Mouse (Mus musculus) erythroid progenitor cell, adult 5-6 weeks (primary cell): ENCODE data around the gene Coro1c. TPM values are rescaled to one million over a fixed set of nuclear protein-coding genes. Genes with fewer than 3 reads are reported as not detected.
"Not testable (repeated sequence)": the region's sequence is repeated elsewhere in the genome, so short reads cannot be mapped to it uniquely, and the experiment has no call there.

Experiments used
- ATAC-seq: replicated peaks from 2 replicates; pipeline ENCODE4 v1.8.0; 2016; ENCODE audit warnings: moderate number of reproducible peaks, mild to moderate bottlenecking, moderate TSS enrichment, inconsistent platforms; ENCODE audit not compliant: poor library complexity, low FRiP score, severe bottlenecking
- total RNA-seq, 2 experiments: library from RNA; stranded (forward) in 1 of 2; stranded (reverse) in 1 of 2; fragments of 150-400 nt in 1 of 2; fragments of 186-747, 209-891 nt in 1 of 2; gene quantifications; 2 replicates each; pipeline versions ENCODE4 v1.2.3 to v1.2.4; 2015 to 2017; ENCODE audit warnings: low replicate concordance in 2 of 2

The Coro1c gene
- total RNA-seq, 2 experiments from 2014 or later = 32.7 to 43.4 TPM

DNA sequence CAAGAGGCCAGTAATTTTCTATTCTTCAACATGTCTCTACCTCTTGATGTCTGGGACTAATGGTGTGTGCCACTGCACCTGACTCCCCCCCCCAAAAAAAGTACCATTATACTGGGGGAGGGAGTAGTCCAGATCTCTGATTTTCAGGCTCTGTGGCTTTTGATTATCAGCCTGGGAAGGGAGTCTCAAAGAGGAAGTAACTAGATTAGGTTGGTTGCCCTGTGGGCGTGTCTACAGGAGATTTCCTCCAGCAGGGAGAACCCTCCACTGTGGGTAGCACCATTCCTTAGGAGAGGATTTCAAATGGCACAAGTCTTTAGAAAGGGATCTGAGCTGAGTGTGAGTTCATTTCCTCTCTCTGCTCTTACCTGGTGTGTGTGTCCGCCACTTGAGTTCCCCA, 95.9 kb downstream of the Coro1c start:
- no peak for ATAC-seq

DNA sequence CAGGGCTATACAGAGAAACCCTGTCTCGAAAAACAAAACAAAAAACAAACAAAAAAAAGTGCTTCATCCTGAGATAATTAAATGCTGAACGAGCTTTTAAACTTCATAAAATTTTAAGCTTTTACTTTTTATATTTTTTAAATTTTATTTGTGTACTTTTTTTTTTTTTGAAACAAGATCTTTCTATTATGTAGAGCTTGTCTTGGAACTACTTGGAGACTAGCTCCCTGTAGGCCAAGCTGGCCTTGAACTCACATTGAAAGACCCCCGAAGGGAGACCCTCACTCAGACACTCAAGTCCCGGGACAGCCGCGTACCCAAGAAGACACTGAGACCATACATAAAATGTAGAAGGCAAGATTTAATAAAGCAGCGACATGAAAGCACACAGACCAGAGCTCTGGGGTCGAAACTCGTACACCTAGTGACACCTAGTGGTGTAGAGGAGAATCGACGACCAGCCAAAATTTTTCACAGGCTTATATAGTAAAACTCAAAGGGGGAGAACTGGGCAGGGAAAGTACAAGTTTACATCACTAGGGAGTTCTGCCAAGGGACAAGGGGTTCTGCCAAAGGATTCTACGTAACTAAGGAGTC, 96.6 kb downstream of the Coro1c start:
- ATAC-seq = not testable (repeated sequence)

DNA sequence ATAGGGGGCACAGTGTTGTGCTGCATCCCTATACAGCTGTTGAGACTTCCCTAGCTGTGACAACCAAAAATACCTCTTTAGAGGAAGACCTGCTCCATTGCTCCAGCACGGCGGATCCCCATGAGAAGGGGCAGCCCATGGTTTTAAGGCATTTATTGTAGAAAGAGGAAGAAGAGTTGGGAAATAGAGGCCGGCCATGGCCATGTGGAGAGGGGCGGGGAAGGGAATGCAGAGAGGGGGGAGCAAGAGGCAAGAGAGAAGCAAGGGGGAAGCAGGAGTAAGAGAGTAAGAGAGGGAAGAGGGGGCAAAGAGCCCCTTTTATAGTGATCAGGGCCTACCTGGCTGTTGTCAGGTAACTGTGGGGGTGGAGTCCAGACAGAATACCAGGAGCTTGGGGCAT, 98.4 kb downstream of the Coro1c start:
- no peak for ATAC-seq

DNA sequence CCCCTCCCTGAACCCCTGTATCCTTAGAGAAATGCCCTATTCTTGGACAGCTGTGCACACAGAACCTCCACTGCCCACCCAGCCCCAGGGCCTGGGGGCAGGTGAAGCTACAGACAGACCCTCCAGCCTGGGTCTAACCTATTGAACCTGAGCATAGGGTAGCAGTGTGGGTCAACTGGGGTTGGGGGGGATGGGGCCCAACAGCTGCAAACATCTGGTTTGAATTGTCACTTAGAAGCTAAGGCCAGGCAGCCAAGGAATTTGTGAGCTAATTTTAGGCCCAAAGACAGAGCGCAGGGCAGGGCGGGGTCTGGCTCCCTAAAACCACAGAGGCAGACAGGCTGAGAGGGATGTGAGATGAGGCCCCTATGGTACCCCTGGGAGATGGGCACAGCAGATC, 100.4 kb downstream of the Coro1c start:
- ATAC-seq = no peak

- no peak for ATAC-seq
Measured at GRCm38 (mm10) chr5:113807712-113808111, 100.8 kb downstream of the Coro1c start.

GRCm38 (mm10) chr5:113806414-113806813, 102.1 kb downstream of the Coro1c start:
- no peak for ATAC-seq

GRCm38 (mm10) chr5:113805301-113805700, 103.3 kb downstream of the Coro1c start:
- no peak for ATAC-seq

- no peak for ATAC-seq
Measured at GRCm38 (mm10) chr5:113804395-113804966, 104.1 kb downstream of the Coro1c start.

DNA sequence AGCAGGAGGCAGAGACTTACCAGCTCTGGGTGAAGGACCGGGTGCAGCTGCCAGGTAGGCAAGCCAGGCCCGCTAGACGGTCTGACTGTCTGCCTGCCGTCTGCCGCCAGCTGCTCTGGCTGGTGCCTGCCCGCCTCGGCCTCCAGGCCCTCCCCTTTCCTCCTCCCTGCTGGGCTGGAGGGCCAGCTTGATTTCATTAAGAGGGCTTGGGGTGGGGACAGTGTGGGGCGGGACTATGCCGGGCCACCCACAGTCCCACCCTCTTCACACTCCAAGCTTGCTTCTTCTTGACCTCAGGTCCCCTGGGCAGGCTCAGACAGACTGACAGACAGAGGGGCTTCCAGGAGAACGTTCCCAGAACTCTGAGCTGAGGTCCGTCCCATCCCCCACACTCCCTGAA, 108.3 kb downstream of the Coro1c start, which contains the start of gene Tmem119:
Gene Tmem119, minus strand, starts transcription at position 237 of the 400 bp plus-strand sequence.
- ATAC-seq = no peak

- ATAC-seq = no peak
Measured at GRCm38 (mm10) chr5:113799691-113800090, 108.9 kb downstream of the Coro1c start.

GRCm38 (mm10) chr5:113798525-113798924, 110.0 kb downstream of the Coro1c start:
- ATAC-seq = no peak

GRCm38 (mm10) chr5:113797149-113797882, 111.2 kb downstream of the Coro1c start:
- no peak for ATAC-seq

- no peak for ATAC-seq
Measured at GRCm38 (mm10) chr5:113796401-113797148, 112.0 kb downstream of the Coro1c start.

Other genes starting within 250 kb of the Coro1c start
- gene 1700069L16Rik, start 184.0 kb downstream of the Coro1c start, total RNA-seq (2015; ENCODE audit: low replicate concordance) = not detected in 2 replicates
- not detected in 2 replicates for gene 1700069L16Rik, start 184.0 kb downstream of the Coro1c start, total RNA-seq (2017; ENCODE audit: low replicate concordance)
- gene Ficd, start 173.0 kb downstream of the Coro1c start, total RNA-seq (2015; ENCODE audit: low replicate concordance) = 1.4 TPM in 1 of 2 replicates, not detected in the other
- gene Ficd, start 173.0 kb downstream of the Coro1c start, total RNA-seq (2017; ENCODE audit: low replicate concordance) = 0.30 and 2.2 TPM in 2 replicates
- 8.4 and 22.0 TPM in 2 replicates for gene Sart3, start 136.2 kb downstream of the Coro1c start, total RNA-seq (2015; ENCODE audit: low replicate concordance)
- gene Sart3, start 136.2 kb downstream of the Coro1c start, total RNA-seq (2017; ENCODE audit: low replicate concordance) = 32.1 and 44.9 TPM in 2 replicates
- 54.9 and 75.3 TPM in 2 replicates for gene Iscu, start 136.0 kb downstream of the Coro1c start, total RNA-seq (2015; ENCODE audit: low replicate concordance)
- 36.4 and 52.0 TPM in 2 replicates for gene Iscu, start 136.0 kb downstream of the Coro1c start, total RNA-seq (2017; ENCODE audit: low replicate concordance)
- 2.9 TPM in 1 of 2 replicates, not detected in the other for gene Tmem119, start 108.2 kb downstream of the Coro1c start, total RNA-seq (2015; ENCODE audit: low replicate concordance)
- 3.0 TPM in 1 of 2 replicates, not detected in the other for gene Tmem119, start 108.2 kb downstream of the Coro1c start, total RNA-seq (2017; ENCODE audit: low replicate concordance)
- 81.1 and 83.0 TPM in 2 replicates for gene Selplg, start 76.1 kb downstream of the Coro1c start, total RNA-seq (2015; ENCODE audit: low replicate concordance)
- gene Selplg, start 76.1 kb downstream of the Coro1c start, total RNA-seq (2017; ENCODE audit: low replicate concordance) = 26.7 and 29.5 TPM in 2 replicates
- 21.3 and 31.9 TPM in 2 replicates for gene Ssh1, start 85.1 kb upstream of the Coro1c start, total RNA-seq (2015; ENCODE audit: low replicate concordance)
- 30.9 and 43.1 TPM in 2 replicates for gene Ssh1, start 85.1 kb upstream of the Coro1c start, total RNA-seq (2017; ENCODE audit: low replicate concordance)
- not detected in 2 replicates for gene Dao, start 94.9 kb upstream of the Coro1c start, total RNA-seq (2015; ENCODE audit: low replicate concordance)
- gene Dao, start 94.9 kb upstream of the Coro1c start, total RNA-seq (2017; ENCODE audit: low replicate concordance) = not detected in 2 replicates
- gene Usp30, start 156.7 kb upstream of the Coro1c start, total RNA-seq (2015; ENCODE audit: low replicate concordance) = 1.8 and 5.0 TPM in 2 replicates
- 0.68 and 0.77 TPM in 2 replicates for gene Usp30, start 156.7 kb upstream of the Coro1c start, total RNA-seq (2017; ENCODE audit: low replicate concordance)
- gene Svop, start 182.8 kb upstream of the Coro1c start, total RNA-seq (2015; ENCODE audit: low replicate concordance) = not detected in 2 replicates
- gene Svop, start 182.8 kb upstream of the Coro1c start, total RNA-seq (2017; ENCODE audit: low replicate concordance) = 0.13 TPM in 1 of 2 replicates, not detected in the other
- gene Alkbh2, start 219.5 kb upstream of the Coro1c start, total RNA-seq (2015; ENCODE audit: low replicate concordance) = 1.7 and 7.9 TPM in 2 replicates
- gene Alkbh2, start 219.5 kb upstream of the Coro1c start, total RNA-seq (2017; ENCODE audit: low replicate concordance) = not detected in 2 replicates
- 1.1 and 3.4 TPM in 2 replicates for gene Ung, start 221.6 kb upstream of the Coro1c start, total RNA-seq (2015; ENCODE audit: low replicate concordance)
- gene Ung, start 221.6 kb upstream of the Coro1c start, total RNA-seq (2017; ENCODE audit: low replicate concordance) = 1.7 and 5.5 TPM in 2 replicates
- 1.3 TPM in 1 of 2 replicates, not detected in the other for gene Acacb, start 237.8 kb upstream of the Coro1c start, total RNA-seq (2015; ENCODE audit: low replicate concordance)
- gene Acacb, start 237.8 kb upstream of the Coro1c start, total RNA-seq (2017; ENCODE audit: low replicate concordance) = not detected in 2 replicates